Mouse (Mus musculus) heart, embryonic 12.5 days (tissue): ENCODE measurements around the gene Rasip1. TPM values are rescaled to one million over a fixed set of nuclear protein-coding genes. Genes with fewer than 3 reads are reported as not detected.
A peak's percentile ranks its signal among the peaks of the same experiment; 100 is the strongest.

Source experiments
- ATAC-seq: fragments of 200-750 bp; cut with Nextera tagmentation; 2 replicates; pipeline ENCODE4 v1.8.0; 2017; ENCODE audit warnings: moderate TSS enrichment, moderate library complexity; ENCODE audit not compliant: insufficient number of reproducible peaks, low FRiP score
- H3K27ac ChIP-seq: fragments of 300-500 bp; sonication (generic); 2 replicates; pipeline ENCODE4 v1.5.1; 2016; ENCODE audit warnings: mild to moderate bottlenecking, moderate library complexity; ENCODE audit not compliant: poor library complexity, severe bottlenecking
- H3K27me3 ChIP-seq: fragments of 300-500 bp; sonication (generic); replicated peaks from 2 replicates; pipeline ENCODE4 v1.6.1; 2016; ENCODE audit warnings: mild to moderate bottlenecking, moderate library complexity
- H3K36me3 ChIP-seq: fragments of 300-500 bp; sonication (generic); 2 replicates; pipeline ENCODE4 v1.6.1; 2016; ENCODE audit warnings: mild to moderate bottlenecking, moderate library complexity
- H3K4me1 ChIP-seq: fragments of 300-500 bp; sonication (generic); replicated peaks from 2 replicates; pipeline ENCODE4 v1.6.1; 2016; ENCODE audit warnings: mild to moderate bottlenecking
- H3K4me2 ChIP-seq: fragments of 300-500 bp; sonication (generic); 2 replicates; pipeline ENCODE4 v1.6.1; 2016; ENCODE audit warnings: mild to moderate bottlenecking, moderate library complexity
- H3K4me3 ChIP-seq: fragments of 300-500 bp; sonication (generic); 2 replicates; pipeline ENCODE4 v1.5.1; 2016; ENCODE audit warnings: mild to moderate bottlenecking
- H3K9ac ChIP-seq: fragments of 300-500 bp; sonication (generic); 2 replicates; pipeline ENCODE4 v1.6.1; 2016; ENCODE audit warnings: mild to moderate bottlenecking, moderate library complexity
- H3K9me3 ChIP-seq: fragments of 300-500 bp; sonication (generic); replicated peaks from 2 replicates; pipeline ENCODE4 v1.6.1; 2016; ENCODE audit warnings: mild to moderate bottlenecking, moderate library complexity
- WGBS: fragments of 180-500 bp; shearing (Covaris S2); methylation state at CpG from one replicate; pipeline ENCODE4 v1.1.7; 2016; 5-methylcytosine and 5-hydroxymethylcytosine counted together
- polyA plus RNA-seq: library from polyadenylated mRNA; unstranded; fragments of >200 nt; fragmentation: Nextera tagmentation; extraction: Ambion mirVana; gene quantifications from 2 replicates; pipeline ENCODE4 v1.2.1, GENCODE M21; 2016

Rasip1 gene
- polyA plus RNA-seq, 1 experiment from 2014 or later: 36.1 TPM

DNA sequence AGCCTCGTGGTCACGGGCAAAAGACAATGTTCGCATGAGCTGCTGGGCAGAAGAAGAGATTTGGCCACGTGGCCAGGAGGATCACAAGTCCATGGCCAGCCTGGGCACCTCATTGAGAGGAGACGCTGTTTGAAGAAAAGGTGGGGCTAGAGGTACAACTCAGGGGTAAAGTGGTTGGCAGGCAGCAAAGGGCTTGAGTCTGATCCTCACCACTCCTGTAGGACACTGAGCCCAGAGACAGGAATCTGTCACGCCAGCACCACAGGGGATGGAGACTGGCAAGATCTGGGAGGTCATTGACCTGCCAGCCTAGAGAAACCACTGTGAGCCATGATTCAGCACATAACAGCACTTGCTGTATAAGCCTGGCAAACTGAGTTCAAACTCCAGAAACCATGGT lies 29.8 kb upstream of the Rasip1 start:
- H3K27me3 ChIP-seq: no peaks in the 10 kb centered on the region
- H3K4me2 ChIP-seq: no peak overlapping the region
- no peaks in the 10 kb centered on the region for H3K9me3 ChIP-seq
- peaks cover 15% of the 10 kb centered on the region for H3K4me1 ChIP-seq
- WGBS: 82% methylated on average over 6 of the region's 6 CpGs
- H3K36me3 ChIP-seq: no peaks in the 10 kb centered on the region
- no peak overlapping the region for H3K9ac ChIP-seq
- H3K4me3 ChIP-seq: no peak overlapping the region
- H3K27ac ChIP-seq: no peak overlapping the region
- no peak for ATAC-seq

DNA sequence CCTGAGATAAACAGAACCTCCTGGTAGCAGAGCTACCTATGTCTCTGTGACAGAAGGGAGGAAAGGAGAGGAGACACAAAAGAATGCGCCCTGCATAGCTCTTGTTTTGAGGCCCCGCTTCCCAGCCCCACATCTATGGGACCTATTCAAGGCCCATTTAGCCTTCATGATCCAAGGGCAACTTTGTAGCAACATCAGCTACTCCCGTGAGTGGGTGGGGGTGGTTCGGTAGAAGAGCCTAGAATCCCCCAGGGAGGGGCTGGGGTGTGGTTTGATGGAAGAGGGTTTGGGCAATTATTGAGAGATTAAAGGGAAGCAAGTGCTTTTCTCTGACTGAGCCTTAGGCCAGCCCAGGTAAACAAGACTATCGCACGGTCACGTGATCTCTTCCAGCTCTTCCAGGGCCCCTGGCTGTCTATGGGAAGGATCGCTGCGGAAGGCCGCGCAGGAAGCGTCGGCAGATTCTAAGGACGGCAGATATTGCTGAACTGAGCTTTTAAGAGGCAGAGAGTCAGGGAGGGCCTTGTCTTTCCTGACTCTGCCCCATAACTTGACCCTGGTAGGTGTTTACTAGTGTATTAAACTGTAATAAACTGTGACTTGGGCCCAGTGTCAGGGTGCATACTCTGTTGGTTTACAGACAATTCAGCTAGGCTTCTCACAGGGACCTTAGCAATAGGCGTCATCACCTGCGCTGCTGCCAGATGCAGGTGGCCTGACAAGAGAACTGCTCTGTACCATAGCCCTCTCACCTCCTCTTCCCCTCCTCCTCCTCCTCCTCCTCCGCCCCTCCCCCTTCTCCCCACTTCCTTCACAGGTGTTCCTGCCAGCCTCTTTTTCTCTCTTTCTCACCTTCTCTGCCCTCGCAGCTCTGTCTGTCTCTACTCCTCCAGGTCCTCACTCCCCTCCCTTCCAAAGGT lies 28.1 kb upstream of the Rasip1 start:
- peak overlapping the region; percentile 38 for H3K4me2 ChIP-seq
- H3K4me3 ChIP-seq: no peak overlapping the region
- no peak overlapping the region for H3K27ac ChIP-seq
- H3K4me1 ChIP-seq: peaks cover 15% of the 10 kb centered on the region
- H3K9me3 ChIP-seq: no peaks in the 10 kb centered on the region
- 41% methylated on average over 18 of the region's 18 CpGs for WGBS
- no peaks in the 10 kb centered on the region for H3K27me3 ChIP-seq
- ATAC-seq: no peak
- no peak overlapping the region for H3K9ac ChIP-seq
- no peaks in the 10 kb centered on the region for H3K36me3 ChIP-seq

DNA sequence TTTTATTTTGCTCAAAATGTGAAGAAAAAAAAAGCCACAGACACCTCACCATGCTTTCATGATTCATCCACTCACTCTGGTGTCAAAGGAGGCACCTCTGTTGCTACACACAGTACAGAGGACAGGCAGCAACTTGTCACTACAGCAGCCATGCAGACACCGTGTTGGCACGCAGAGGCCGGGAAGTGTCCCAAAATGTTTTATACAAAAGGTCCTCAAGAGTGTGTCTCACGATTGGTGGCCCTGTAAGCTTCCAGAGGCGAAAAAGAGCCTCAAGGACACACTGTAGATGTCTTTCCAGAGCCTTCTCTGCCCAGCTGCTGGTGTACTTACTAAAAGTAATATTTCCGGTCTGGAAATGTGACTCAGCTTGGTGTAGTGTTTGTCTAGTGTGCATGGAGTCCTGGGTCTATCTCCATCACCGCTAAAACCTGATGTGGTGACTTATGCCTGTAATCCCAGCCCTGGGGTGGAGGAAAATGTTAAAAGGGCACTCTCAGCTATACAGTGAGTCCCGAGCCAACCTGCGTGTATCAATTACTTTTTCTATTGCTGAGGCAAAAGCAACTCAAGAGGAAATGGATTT lies 21.5 kb upstream of the Rasip1 start:
- H3K9ac ChIP-seq: no peak overlapping the region
- no peaks in the 10 kb centered on the region for H3K9me3 ChIP-seq
- H3K27ac ChIP-seq: no peak overlapping the region
- H3K27me3 ChIP-seq: no peaks in the 10 kb centered on the region
- H3K36me3 ChIP-seq: no peaks in the 10 kb centered on the region
- no peak overlapping the region for H3K4me3 ChIP-seq
- no peak for ATAC-seq
- no peak overlapping the region for H3K4me2 ChIP-seq
- H3K4me1 ChIP-seq: no peaks in the 10 kb centered on the region
- WGBS: 76% methylated on average over 9 of the region's 9 CpGs

DNA sequence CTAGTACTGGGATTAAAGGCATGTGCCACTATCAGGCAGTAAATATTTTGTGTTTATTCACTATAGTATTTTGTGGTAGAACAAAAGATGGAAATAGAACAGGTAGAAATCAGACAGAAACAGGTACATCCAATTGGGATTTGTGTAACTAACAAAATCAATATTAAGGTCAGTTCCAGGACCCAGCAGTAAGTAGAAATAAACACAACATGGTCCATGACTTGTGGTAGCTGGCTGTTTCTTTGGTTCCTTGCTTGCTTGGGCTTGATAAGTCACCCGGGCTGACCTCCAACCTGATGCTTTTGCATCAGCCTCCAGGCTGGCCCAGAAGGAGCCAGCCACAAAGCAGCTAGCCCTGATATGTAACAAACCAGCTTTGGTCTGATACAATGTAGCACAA lies 17.8 kb upstream of the Rasip1 start:
- H3K27ac ChIP-seq: no peak overlapping the region
- no peak for ATAC-seq
- H3K4me3 ChIP-seq: no peak overlapping the region
- 71% methylated on average over 1 of the region's 1 CpGs for WGBS
- peaks cover 7% of the 10 kb centered on the region for H3K27me3 ChIP-seq
- H3K9ac ChIP-seq: no peak overlapping the region
- no peaks in the 10 kb centered on the region for H3K4me1 ChIP-seq
- no peak overlapping the region for H3K4me2 ChIP-seq
- no peaks in the 10 kb centered on the region for H3K9me3 ChIP-seq
- no peaks in the 10 kb centered on the region for H3K36me3 ChIP-seq

DNA sequence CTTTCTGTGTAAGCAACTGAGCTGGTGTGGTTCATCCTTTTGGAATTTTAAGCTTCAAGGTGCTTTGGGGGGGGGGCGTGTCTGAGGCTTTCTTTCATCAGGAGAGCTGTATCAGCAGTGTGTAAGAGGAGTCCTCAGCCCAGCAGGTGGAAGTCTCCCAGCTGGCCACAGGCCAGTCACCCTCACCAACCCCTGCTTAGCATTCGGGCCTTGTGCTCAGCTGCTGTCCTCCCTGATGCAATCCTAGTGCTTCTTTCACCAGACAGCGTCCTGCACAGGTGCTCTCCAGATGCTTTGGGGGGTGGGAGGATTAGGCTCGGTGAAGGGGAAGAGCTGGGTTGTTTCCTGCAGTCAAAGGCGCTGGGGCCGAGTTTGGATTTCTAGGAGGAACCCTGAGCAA lies 11.0 kb upstream of the Rasip1 start:
- no peak for ATAC-seq
- Histone ChIP-seq H3K27ac (no peak overlapping the region), H3K36me3 (no peaks in the 10 kb centered on the region), H3K4me1 (peaks cover 7% of the 10 kb centered on the region), H3K9me3 (no peaks in the 10 kb centered on the region), H3K4me2 (no peak overlapping the region), H3K4me3 (no peak overlapping the region), H3K9ac (no peak overlapping the region; the same call in 1 of the 2 replicates), H3K27me3 (peaks cover 62% of the 10 kb centered on the region)
- WGBS: 25% methylated on average over 6 of the region's 6 CpGs

DNA sequence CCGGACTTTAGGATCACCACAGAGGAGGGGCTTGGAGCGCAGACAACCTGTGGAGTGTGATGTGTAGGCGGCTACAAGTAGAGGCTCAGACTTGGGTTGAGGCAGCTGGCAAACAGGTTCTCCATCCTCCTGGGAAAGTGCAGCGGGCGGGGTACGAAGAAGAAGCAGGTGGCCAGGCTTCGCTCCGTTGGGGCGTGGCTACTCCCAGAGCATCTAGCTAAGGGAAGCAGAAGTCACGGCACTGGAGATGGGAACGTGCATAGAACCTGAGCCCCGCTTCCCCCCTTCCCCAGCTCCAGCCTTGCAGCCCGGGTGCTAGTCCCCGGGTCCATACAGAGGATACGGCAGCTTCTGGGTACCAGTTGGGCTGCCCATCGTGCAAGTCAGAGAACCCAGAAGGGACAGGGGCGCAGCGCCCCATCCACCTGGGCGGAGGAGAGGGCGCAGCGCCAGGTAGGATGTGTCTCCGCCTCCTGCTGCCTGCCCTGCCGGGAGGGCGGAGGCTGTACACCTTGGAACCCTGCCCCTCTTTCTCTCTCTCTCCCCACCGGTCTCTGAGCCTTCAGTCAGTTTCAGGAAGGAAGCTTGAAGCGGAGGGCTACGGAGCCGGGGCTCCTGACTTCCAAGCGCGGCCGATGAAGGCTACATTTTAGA lies 10.1 kb upstream of the Rasip1 start, which contains the start of gene Fut1:
Gene Fut1, plus strand, starts transcription at position 248 of the 654 bp plus-strand sequence.
- Histone ChIP-seq H3K4me1 (peaks cover 7% of the 10 kb centered on the region), H3K4me2 (peak within 1 kb of the TSS; percentile 6; the same call in 1 of the 2 replicates), H3K36me3 (no peaks in the 10 kb centered on the region), H3K9ac (no peak within 1 kb of the TSS), H3K27me3 (peaks cover 62% of the 10 kb centered on the region), H3K9me3 (no peaks in the 10 kb centered on the region), H3K27ac (no peak within 1 kb of the TSS), H3K4me3 (no peak within 1 kb of the TSS; the same call in 1 of the 2 replicates)
- WGBS: 11% methylated on average over 31 of the region's 31 CpGs
- ATAC-seq: no peak

DNA sequence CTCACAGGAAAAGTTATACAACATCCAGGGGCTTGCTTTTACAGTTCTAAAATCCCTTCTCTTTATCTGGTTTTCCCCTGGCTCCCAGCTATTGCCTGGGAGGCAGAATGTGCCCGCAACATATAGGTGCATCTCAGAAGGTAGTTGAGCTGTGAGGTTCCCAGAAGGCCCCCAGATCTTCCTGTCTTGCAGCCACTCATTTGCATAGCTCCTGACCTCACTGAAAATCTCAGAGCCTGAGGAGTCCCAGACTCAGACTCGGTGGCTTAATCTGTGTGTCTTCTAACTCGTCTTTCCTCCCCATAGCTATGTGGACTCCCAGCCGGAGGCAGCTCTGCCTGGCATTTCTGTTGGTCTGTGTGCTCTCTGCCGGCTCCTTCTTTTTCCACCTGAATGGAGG lies 9.0 kb upstream of the Rasip1 start:
- Histone ChIP-seq H3K9me3 (no peaks in the 10 kb centered on the region), H3K4me3 (no peak overlapping the region), H3K4me1 (peaks cover 7% of the 10 kb centered on the region), H3K4me2 (no peak overlapping the region), H3K27me3 (peaks cover 62% of the 10 kb centered on the region), H3K9ac (no peak overlapping the region), H3K36me3 (no peaks in the 10 kb centered on the region), H3K27ac (no peak overlapping the region)
- ATAC-seq: no peak
- WGBS: 73% methylated on average over 5 of the region's 5 CpGs

DNA sequence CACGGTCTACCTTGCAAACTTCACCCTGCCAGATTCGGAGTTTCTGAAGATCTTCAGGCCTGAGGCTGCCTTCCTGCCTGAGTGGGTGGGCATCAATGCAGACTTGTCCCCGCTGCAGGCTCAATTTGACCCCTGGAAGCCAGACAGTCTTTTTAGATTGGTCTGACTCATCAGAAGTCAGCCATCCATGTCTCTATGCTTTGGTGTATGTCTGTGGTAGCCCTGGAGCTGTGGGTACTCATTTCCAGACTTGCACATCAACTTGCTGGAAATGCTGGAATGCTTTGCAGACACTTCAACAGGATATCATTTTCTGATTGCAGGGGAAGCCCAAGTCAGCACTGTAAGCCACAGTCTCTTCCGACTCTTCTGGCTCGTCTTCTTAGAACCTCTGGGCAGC lies 7.7 kb upstream of the Rasip1 start:
- no peak for ATAC-seq
- Histone ChIP-seq H3K9ac (no peak overlapping the region), H3K4me2 (no peak overlapping the region), H3K36me3 (no peaks in the 10 kb centered on the region), H3K27ac (no peak overlapping the region), H3K4me3 (no peak overlapping the region), H3K27me3 (peaks cover 58% of the 10 kb centered on the region), H3K4me1 (peaks cover 7% of the 10 kb centered on the region), H3K9me3 (no peaks in the 10 kb centered on the region)
- 70% methylated on average over 5 of the region's 5 CpGs for WGBS

DNA sequence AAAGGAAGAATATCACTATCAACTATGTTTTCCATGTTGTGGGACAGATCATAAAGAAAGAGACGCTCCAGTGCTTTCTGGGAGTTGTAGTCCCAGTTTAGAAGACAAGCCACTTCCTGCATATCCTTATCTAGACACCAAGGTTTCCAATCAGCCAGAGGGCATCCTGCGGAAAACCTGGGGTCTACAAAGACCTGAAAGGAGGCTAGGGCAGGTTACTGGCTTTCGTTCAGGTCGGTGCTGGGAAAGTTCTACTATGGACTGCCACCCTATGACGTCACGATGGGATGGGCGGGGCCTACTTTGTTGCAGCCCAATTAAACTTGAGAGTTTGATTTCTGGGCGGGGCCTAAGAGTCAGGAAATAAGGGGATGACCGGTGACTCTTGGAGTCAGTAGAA lies 5.8 kb upstream of the Rasip1 start, which contains the start of gene Izumo1:
Gene Izumo1, plus strand, starts transcription at position 369 of the 400 bp plus-strand sequence.
- no peak within 1 kb of the TSS for H3K4me3 ChIP-seq
- WGBS: 19% methylated on average over 9 of the region's 9 CpGs
- H3K4me2 ChIP-seq: peak within 1 kb of the TSS; percentile 13; the same call in 1 of the 2 replicates

DNA sequence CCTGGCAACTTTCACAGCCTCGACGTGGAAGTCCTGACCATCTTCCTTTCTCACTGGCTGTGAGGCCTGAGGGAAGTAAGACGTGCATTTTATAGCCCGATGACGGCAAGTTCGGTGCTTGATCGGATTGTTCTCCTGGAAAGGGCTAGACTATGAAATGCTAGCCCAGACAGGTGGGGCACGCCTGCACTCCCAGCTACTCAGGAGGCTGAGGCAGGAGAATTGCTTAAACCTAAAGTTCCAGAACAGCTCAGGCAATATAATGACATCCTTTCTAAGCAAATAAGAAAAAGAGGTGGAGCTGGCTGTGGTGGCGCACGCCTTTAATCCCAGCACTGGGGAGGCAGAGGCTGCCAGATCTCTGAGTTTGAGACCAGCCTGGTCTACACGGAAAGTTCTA lies 3.8 kb upstream of the Rasip1 start:
- H3K27me3 ChIP-seq: peaks cover 33% of the 10 kb centered on the region
- ATAC-seq: no peak
- H3K4me1 ChIP-seq: peaks cover 5% of the 10 kb centered on the region
- no peak overlapping the region for H3K27ac ChIP-seq
- no peak overlapping the region for H3K4me3 ChIP-seq
- H3K4me2 ChIP-seq: no peak overlapping the region
- H3K9me3 ChIP-seq: no peaks in the 10 kb centered on the region
- H3K36me3 ChIP-seq: no peaks in the 10 kb centered on the region
- WGBS: 86% methylated on average over 11 of the region's 11 CpGs
- H3K9ac ChIP-seq: no peak overlapping the region

More for the DNA sequence above, 5.8 kb upstream of the Rasip1 start, which contains the start of gene Izumo1:
- Histone ChIP-seq H3K36me3 (no peaks in the 10 kb centered on the region), H3K9ac (no peak within 1 kb of the TSS), H3K27me3 (peaks cover 41% of the 10 kb centered on the region), H3K9me3 (no peaks in the 10 kb centered on the region), H3K27ac (no peak within 1 kb of the TSS), H3K4me1 (peaks cover 7% of the 10 kb centered on the region)
- peak; percentile 28; the same call in 1 of the 2 replicates for ATAC-seq

DNA sequence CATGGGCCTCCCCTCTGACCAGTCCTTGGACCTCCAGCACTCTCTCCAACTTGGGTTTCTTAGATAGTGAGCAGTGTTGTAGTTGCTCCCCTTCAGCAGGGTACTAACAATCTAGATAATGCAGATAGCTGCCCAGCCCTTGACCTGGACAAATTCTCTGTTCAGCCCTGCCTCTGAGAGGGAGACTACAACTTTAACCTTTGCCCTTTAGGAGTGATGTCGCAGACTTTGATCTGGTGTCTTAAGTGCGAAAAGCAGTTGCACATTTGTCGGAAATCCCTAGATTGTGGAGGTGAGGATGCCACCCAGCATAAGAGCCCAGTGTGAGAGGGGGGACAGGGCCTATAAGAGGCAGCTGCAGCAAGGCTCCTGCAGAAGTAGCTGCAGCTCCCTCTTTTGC lies 2.6 kb upstream of the Rasip1 start:
- no peak overlapping the region for H3K27ac ChIP-seq
- H3K9ac ChIP-seq: no peak overlapping the region
- no peak for ATAC-seq
- peaks cover 21% of the 10 kb centered on the region for H3K27me3 ChIP-seq
- H3K9me3 ChIP-seq: no peaks in the 10 kb centered on the region
- no peak overlapping the region for H3K4me2 ChIP-seq
- H3K36me3 ChIP-seq: no peaks in the 10 kb centered on the region
- WGBS: 68% methylated on average over 3 of the region's 3 CpGs
- H3K4me3 ChIP-seq: no peak overlapping the region
- H3K4me1 ChIP-seq: peaks cover 7% of the 10 kb centered on the region
